Mouse (Mus musculus): ENCODE results near the gene Pank4. TPM values are rescaled to one million over a fixed set of nuclear protein-coding genes. Genes with fewer than 3 reads are reported as not detected.

Pank4 gene
- polyA plus RNA-seq, 1 experiment, result 16.7 TPM

- H3K27ac ChIP-seq (ENCODE audit: control insufficient read depth, insufficient read depth, low read depth, low read length), result no peak overlapping the region
Observed at GRCm38 (mm10) chr4:154943323-154944039, 20.4 kb upstream of the Pank4 start.

GRCm38 (mm10) chr4:154944121-154944590 is 19.8 kb upstream of the Pank4 start:
- no peaks in the 10 kb centered on the region for H3K27me3 ChIP-seq (ENCODE audit: control insufficient read depth, insufficient read depth, low read length)
- H3K4me1 ChIP-seq (ENCODE audit: control insufficient read depth, insufficient read depth, low read length), result peaks cover 6% of the 10 kb centered on the region
- TF ChIP-seq POLR2A (IDR thresholded peaks at IDR 0.05; ENCODE audit: control insufficient read depth, low read depth, low read length), result no peak
- TF ChIP-seq CTCF (IDR thresholded peaks at IDR 0.05; ENCODE audit: control insufficient read depth, insufficient read depth, insufficient replicate concordance, low read depth, low read length), result peak; percentile 72; the same call in 1 of the 2 replicates
- no peak overlapping the region for H3K4me3 ChIP-seq (ENCODE audit: control insufficient read depth, low read depth, low read length)
- no peaks in the 10 kb centered on the region for H3K36me3 ChIP-seq (ENCODE audit: control insufficient read depth, insufficient read depth, low read length)
- H3K27ac ChIP-seq (ENCODE audit: control insufficient read depth, insufficient read depth, low read depth, low read length), result no peak overlapping the region

More at GRCm38 (mm10) chr4:154943323-154944039, 20.4 kb upstream of the Pank4 start:
- TF ChIP-seq CTCF (IDR thresholded peaks at IDR 0.05; ENCODE audit: control insufficient read depth, insufficient read depth, insufficient replicate concordance, low read depth, low read length) (no peak), POLR2A (IDR thresholded peaks at IDR 0.05; ENCODE audit: control insufficient read depth, low read depth, low read length) (no peak)
- H3K27me3 ChIP-seq (ENCODE audit: control insufficient read depth, insufficient read depth, low read length), result no peaks in the 10 kb centered on the region
- peaks cover 6% of the 10 kb centered on the region for H3K4me1 ChIP-seq (ENCODE audit: control insufficient read depth, insufficient read depth, low read length)
- H3K4me3 ChIP-seq (ENCODE audit: control insufficient read depth, low read depth, low read length), result no peak overlapping the region
- H3K36me3 ChIP-seq (ENCODE audit: control insufficient read depth, insufficient read depth, low read length), result no peaks in the 10 kb centered on the region

- Histone ChIP-seq H3K27ac (ENCODE audit: control insufficient read depth, insufficient read depth, low read depth, low read length) (no peak overlapping the region), H3K4me3 (ENCODE audit: control insufficient read depth, low read depth, low read length) (no peak overlapping the region), H3K4me1 (ENCODE audit: control insufficient read depth, insufficient read depth, low read length) (peaks cover 6% of the 10 kb centered on the region), H3K36me3 (ENCODE audit: control insufficient read depth, insufficient read depth, low read length) (no peaks in the 10 kb centered on the region), H3K27me3 (ENCODE audit: control insufficient read depth, insufficient read depth, low read length) (no peaks in the 10 kb centered on the region)
- TF ChIP-seq CTCF (IDR thresholded peaks at IDR 0.05; ENCODE audit: control insufficient read depth, insufficient read depth, insufficient replicate concordance, low read depth, low read length), result no peak
- TF ChIP-seq POLR2A (IDR thresholded peaks at IDR 0.05; ENCODE audit: control insufficient read depth, low read depth, low read length), result no peak
Observed at GRCm38 (mm10) chr4:154946319-154946718, 17.6 kb upstream of the Pank4 start.

GRCm38 (mm10) chr4:154948066-154948939 is 15.6 kb upstream of the Pank4 start:
- Histone ChIP-seq H3K4me1 (ENCODE audit: control insufficient read depth, insufficient read depth, low read length) (peaks cover 13% of the 10 kb centered on the region), H3K27ac (ENCODE audit: control insufficient read depth, insufficient read depth, low read depth, low read length) (no peak overlapping the region)

GRCm38 (mm10) chr4:154948940-154949588 is 14.9 kb upstream of the Pank4 start:
- Histone ChIP-seq H3K4me1 (ENCODE audit: control insufficient read depth, insufficient read depth, low read length) (peaks cover 13% of the 10 kb centered on the region), H3K27ac (ENCODE audit: control insufficient read depth, insufficient read depth, low read depth, low read length) (no peak overlapping the region), H3K4me3 (ENCODE audit: control insufficient read depth, low read depth, low read length) (no peak overlapping the region), H3K36me3 (ENCODE audit: control insufficient read depth, insufficient read depth, low read length) (no peaks in the 10 kb centered on the region), H3K27me3 (ENCODE audit: control insufficient read depth, insufficient read depth, low read length) (no peaks in the 10 kb centered on the region)
- TF ChIP-seq CTCF (IDR thresholded peaks at IDR 0.05; ENCODE audit: control insufficient read depth, insufficient read depth, insufficient replicate concordance, low read depth, low read length), result no peak
- TF ChIP-seq POLR2A (IDR thresholded peaks at IDR 0.05; ENCODE audit: control insufficient read depth, low read depth, low read length), result no peak

More at GRCm38 (mm10) chr4:154948066-154948939, 15.6 kb upstream of the Pank4 start:
- TF ChIP-seq POLR2A (IDR thresholded peaks at IDR 0.05; ENCODE audit: control insufficient read depth, low read depth, low read length) (no peak), CTCF (IDR thresholded peaks at IDR 0.05; ENCODE audit: control insufficient read depth, insufficient read depth, insufficient replicate concordance, low read depth, low read length) (no peak)
- Histone ChIP-seq H3K27me3 (ENCODE audit: control insufficient read depth, insufficient read depth, low read length) (no peaks in the 10 kb centered on the region), H3K4me3 (ENCODE audit: control insufficient read depth, low read depth, low read length) (no peak overlapping the region), H3K36me3 (ENCODE audit: control insufficient read depth, insufficient read depth, low read length) (no peaks in the 10 kb centered on the region)

GRCm38 (mm10) chr4:154949589-154949982 is 14.3 kb upstream of the Pank4 start:
- H3K27ac ChIP-seq (ENCODE audit: control insufficient read depth, insufficient read depth, low read depth, low read length), result no peak overlapping the region
- H3K4me1 ChIP-seq (ENCODE audit: control insufficient read depth, insufficient read depth, low read length), result peaks cover 13% of the 10 kb centered on the region
- H3K4me3 ChIP-seq (ENCODE audit: control insufficient read depth, low read depth, low read length), result no peak overlapping the region
- H3K27me3 ChIP-seq (ENCODE audit: control insufficient read depth, insufficient read depth, low read length), result no peaks in the 10 kb centered on the region
- TF ChIP-seq POLR2A (IDR thresholded peaks at IDR 0.05; ENCODE audit: control insufficient read depth, low read depth, low read length) (no peak), CTCF (IDR thresholded peaks at IDR 0.05; ENCODE audit: control insufficient read depth, insufficient read depth, insufficient replicate concordance, low read depth, low read length) (no peak)
- H3K36me3 ChIP-seq (ENCODE audit: control insufficient read depth, insufficient read depth, low read length), result no peaks in the 10 kb centered on the region
